In the genomic region with DNA sequence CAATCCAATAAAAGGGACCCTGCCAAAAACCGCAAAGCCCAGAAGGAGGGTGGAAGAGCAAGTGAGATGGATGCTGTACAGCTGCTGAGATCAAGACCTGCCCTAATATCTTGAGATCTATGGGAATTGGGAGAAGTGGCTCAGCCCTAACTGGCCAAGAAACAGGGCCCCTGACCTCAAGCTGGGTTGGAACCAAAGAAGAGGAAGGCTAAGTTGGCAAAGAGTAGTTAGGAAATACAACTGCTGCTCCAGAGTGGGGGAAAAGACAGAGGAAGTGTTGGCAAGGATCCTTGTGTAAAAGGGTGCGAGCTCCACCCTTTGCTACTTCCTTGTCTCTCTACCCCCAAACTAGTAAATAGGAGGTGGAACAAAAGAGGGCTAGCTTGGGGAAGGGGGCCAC, we compare ENCODE assay signal across 7 mouse cellular contexts. TPM values are rescaled to one million over a fixed set of nuclear protein-coding genes. Genes with fewer than 3 reads are reported as not detected.
DNase-seq lines count a peak whose midpoint lies in the region; ATAC-seq lines count a peak whose summit lies in the region.

No protein-coding gene starts in this region.

- H3K4me3 ChIP-seq in brown adipose tissue, adult 24 weeks (ENCODE audit: insufficient read depth, low read depth, low read length): peak overlapping the region; percentile 59; the same call in 1 of the 2 replicates
- peak overlapping the region; percentile 63 for H3K4me3 ChIP-seq in forebrain, embryonic 16.5 days (replicated peaks; ENCODE audit: low read length)
- H3K4me3 ChIP-seq in limb, embryonic 12.5 days (replicated peaks): peak overlapping the region; percentile 57
- peak overlapping the region; percentile 59 for H3K4me3 ChIP-seq in midbrain, embryonic 13.5 days (replicated peaks)

- H3K27ac ChIP-seq in brown adipose tissue, adult 24 weeks (replicated peaks; ENCODE audit: low read depth, low read length): peak overlapping the region; percentile 91; the same call in 1 of the 2 replicates
- no peak overlapping the region for H3K27ac ChIP-seq in forebrain, embryonic 16.5 days (ENCODE audit: low read length)
- H3K27ac ChIP-seq in limb, embryonic 12.5 days: no peak overlapping the region
- no peak overlapping the region for H3K27ac ChIP-seq in midbrain, embryonic 13.5 days

- 0 out of 2 replicates have a peak, but pooled peaks cover 9% of the 10 kb centered on the region for H3K36me3 ChIP-seq in forebrain, embryonic 16.5 days (ENCODE audit: control insufficient read depth, insufficient read depth)
- peaks cover 52% of the 10 kb centered on the region for H3K36me3 ChIP-seq in limb, embryonic 12.5 days
- peaks cover 45% of the 10 kb centered on the region for H3K36me3 ChIP-seq in midbrain, embryonic 13.5 days

- H3K4me1 ChIP-seq in brown adipose tissue, adult 24 weeks (ENCODE audit: control insufficient read depth, insufficient read depth, insufficient read length, low read length): no peaks in the 10 kb centered on the region
- H3K4me1 ChIP-seq in forebrain, embryonic 16.5 days (replicated peaks; ENCODE audit: control insufficient read depth, insufficient read depth, low read length): peaks cover 16% of the 10 kb centered on the region
- H3K4me1 ChIP-seq in limb, embryonic 12.5 days (replicated peaks): peaks cover 9% of the 10 kb centered on the region; the same call in 1 of the 2 replicates
- peaks cover 16% of the 10 kb centered on the region for H3K4me1 ChIP-seq in midbrain, embryonic 13.5 days (replicated peaks)

- H3K4me2 ChIP-seq in forebrain, embryonic 16.5 days (ENCODE audit: low read length): peak overlapping the region; percentile 76
- peak overlapping the region; percentile 63 for H3K4me2 ChIP-seq in limb, embryonic 12.5 days
- peak overlapping the region; percentile 68 for H3K4me2 ChIP-seq in midbrain, embryonic 13.5 days (replicated peaks)

- WGBS in forebrain, embryonic 16.5 days: 75% methylated on average over 2 of the region's 2 CpGs
- 95% methylated on average over 2 of the region's 2 CpGs for whole genome bisulfite sequencing in limb, embryonic 12.5 days
- 91% methylated on average over 2 of the region's 2 CpGs for WGBS in midbrain, embryonic 13.5 days

- H3K9me3 ChIP-seq in forebrain, embryonic 16.5 days (ENCODE audit: control insufficient read depth, low read length): no peaks in the 10 kb centered on the region
- no peaks in the 10 kb centered on the region for H3K9me3 ChIP-seq in limb, embryonic 12.5 days
- no peaks in the 10 kb centered on the region for H3K9me3 ChIP-seq in midbrain, embryonic 13.5 days

- H3K27me3 ChIP-seq in forebrain, embryonic 16.5 days (replicated peaks; ENCODE audit: control insufficient read depth, insufficient read depth, low read length): no peaks in the 10 kb centered on the region
- no peaks in the 10 kb centered on the region for H3K27me3 ChIP-seq in limb, embryonic 12.5 days
- H3K27me3 ChIP-seq in midbrain, embryonic 13.5 days: no peaks in the 10 kb centered on the region

- no peak for ATAC-seq in forebrain, embryonic 16.5 days
- ATAC-seq in limb, embryonic 12.5 days (ENCODE audit: insufficient number of reproducible peaks, insufficient read depth, low FRiP score, low TSS enrichment, low read depth): no peak
- ATAC-seq in midbrain, embryonic 13.5 days: no peak

- DNase-seq in embryo, embryonic 9.5 days (ENCODE audit: extremely low spot score): no peak
- no peak for DNase-seq in ovary, postnatal 36 days (ENCODE audit: low spot score)
- DNase-seq in left cerebral cortex, adult 9 months (ENCODE audit: low spot score in 2 of 2): no peak

- no peak overlapping the region for H3K9ac ChIP-seq in forebrain, embryonic 16.5 days (replicated peaks; ENCODE audit: low read depth, low read length)
- no peak overlapping the region; the same call in 1 of the 2 replicates for H3K9ac ChIP-seq in limb, embryonic 12.5 days (replicated peaks)
- peak overlapping the region; percentile 78 for H3K9ac ChIP-seq in midbrain, embryonic 13.5 days (replicated peaks)

RNA-seq across cellular contexts. Expression of a gene that starts 6.2 kb away (rescaled TPM):
- polyA plus RNA-seq in brown adipose tissue, adult 24 weeks (2012; ENCODE audit: insufficient read depth, insufficient read length, missing spikeins): 24.7 and 28.9 TPM in 2 replicates
- polyA plus RNA-seq in forebrain, embryonic 16.5 days (2015; fragmentation: Nextera tagmentation; extraction: Ambion mirVana): 126 and 133 TPM in 2 replicates
- 311 and 345 TPM in 2 replicates for polyA plus RNA-seq in limb, embryonic 12.5 days (2016; fragmentation: Nextera tagmentation; extraction: Ambion mirVana)
- 102 and 109 TPM in 2 replicates for polyA plus RNA-seq in midbrain, embryonic 13.5 days (2015; fragmentation: Nextera tagmentation; extraction: Ambion mirVana)

RNA-seq across cellular contexts. Expression of a gene that starts 11.1 kb away (rescaled TPM):
- polyA plus RNA-seq in brown adipose tissue, adult 24 weeks (2012; ENCODE audit: insufficient read depth, insufficient read length, missing spikeins): 18.7 and 31.6 TPM in 2 replicates
- polyA plus RNA-seq in forebrain, embryonic 16.5 days (2015; fragmentation: Nextera tagmentation; extraction: Ambion mirVana): 13.7 and 17.9 TPM in 2 replicates
- 21.3 and 25.4 TPM in 2 replicates for polyA plus RNA-seq in limb, embryonic 12.5 days (2016; fragmentation: Nextera tagmentation; extraction: Ambion mirVana)
- 19.2 and 20.4 TPM in 2 replicates for polyA plus RNA-seq in midbrain, embryonic 13.5 days (2015; fragmentation: Nextera tagmentation; extraction: Ambion mirVana)

RNA-seq across cellular contexts. Expression of a gene that starts 27.2 kb away (rescaled TPM):
- polyA plus RNA-seq in brown adipose tissue, adult 24 weeks (2012; ENCODE audit: insufficient read depth, insufficient read length, missing spikeins): 13.0 and 69.4 TPM in 2 replicates
- 482 and 489 TPM in 2 replicates for polyA plus RNA-seq in forebrain, embryonic 16.5 days (2015; fragmentation: Nextera tagmentation; extraction: Ambion mirVana)
- polyA plus RNA-seq in limb, embryonic 12.5 days (2016; fragmentation: Nextera tagmentation; extraction: Ambion mirVana): 787 and 794 TPM in 2 replicates
- 542 and 551 TPM in 2 replicates for polyA plus RNA-seq in midbrain, embryonic 13.5 days (2015; fragmentation: Nextera tagmentation; extraction: Ambion mirVana)

RNA-seq across cellular contexts. Expression of a gene that starts 38.3 kb away (rescaled TPM):
- 45.1 and 49.6 TPM in 2 replicates for polyA plus RNA-seq in brown adipose tissue, adult 24 weeks (2012; ENCODE audit: insufficient read depth, insufficient read length, missing spikeins)
- 96.3 and 104 TPM in 2 replicates for polyA plus RNA-seq in forebrain, embryonic 16.5 days (2015; fragmentation: Nextera tagmentation; extraction: Ambion mirVana)
- polyA plus RNA-seq in limb, embryonic 12.5 days (2016; fragmentation: Nextera tagmentation; extraction: Ambion mirVana): 90.9 and 94.9 TPM in 2 replicates
- 95.3 and 97.2 TPM in 2 replicates for polyA plus RNA-seq in midbrain, embryonic 13.5 days (2015; fragmentation: Nextera tagmentation; extraction: Ambion mirVana)

RNA-seq across cellular contexts. Expression of a gene that starts 38.7 kb away (rescaled TPM):
- 9.9 and 11.9 TPM in 2 replicates for polyA plus RNA-seq in brown adipose tissue, adult 24 weeks (2012; ENCODE audit: insufficient read depth, insufficient read length, missing spikeins)
- 2.8 and 3.1 TPM in 2 replicates for polyA plus RNA-seq in forebrain, embryonic 16.5 days (2015; fragmentation: Nextera tagmentation; extraction: Ambion mirVana)
- polyA plus RNA-seq in limb, embryonic 12.5 days (2016; fragmentation: Nextera tagmentation; extraction: Ambion mirVana): 9.9 and 11.6 TPM in 2 replicates
- 2.8 and 3.0 TPM in 2 replicates for polyA plus RNA-seq in midbrain, embryonic 13.5 days (2015; fragmentation: Nextera tagmentation; extraction: Ambion mirVana)
